Mouse (Mus musculus): ENCODE measurements at regions not wholly inside any gene's neighbourhood (a gene's known extent, or its start where the extent isn't known, plus 50 kb on each side); places are given as distances from the start of the nearest gene placed in this dataset.
"Not testable (repeated sequence)": the region's sequence is repeated elsewhere in the genome, so short reads cannot be mapped to it uniquely, and the experiment has no call there.

DNA sequence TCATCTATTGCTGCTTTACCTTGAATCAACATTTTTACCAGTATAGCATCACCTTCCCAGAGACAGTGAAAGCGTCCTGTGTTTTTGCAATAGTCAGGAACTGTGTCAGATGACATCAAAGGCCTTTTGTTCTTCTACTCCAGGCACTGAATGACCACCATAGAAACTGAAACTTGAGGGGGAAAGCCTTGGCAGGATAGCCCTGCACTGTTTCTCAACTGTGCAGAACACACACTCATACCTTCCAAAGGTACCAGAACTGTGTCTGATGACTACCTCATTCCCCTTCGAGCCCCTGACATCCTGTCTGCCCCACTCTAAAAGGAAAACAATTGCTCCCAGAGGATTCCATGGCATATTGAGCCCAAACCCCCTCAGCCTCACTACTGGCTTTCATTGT lies 134.3 kb downstream of the Tomm20 start:
- DNase-seq (ENCODE audit: low spot score in 2 of 2), result not testable (repeated sequence)

DNA sequence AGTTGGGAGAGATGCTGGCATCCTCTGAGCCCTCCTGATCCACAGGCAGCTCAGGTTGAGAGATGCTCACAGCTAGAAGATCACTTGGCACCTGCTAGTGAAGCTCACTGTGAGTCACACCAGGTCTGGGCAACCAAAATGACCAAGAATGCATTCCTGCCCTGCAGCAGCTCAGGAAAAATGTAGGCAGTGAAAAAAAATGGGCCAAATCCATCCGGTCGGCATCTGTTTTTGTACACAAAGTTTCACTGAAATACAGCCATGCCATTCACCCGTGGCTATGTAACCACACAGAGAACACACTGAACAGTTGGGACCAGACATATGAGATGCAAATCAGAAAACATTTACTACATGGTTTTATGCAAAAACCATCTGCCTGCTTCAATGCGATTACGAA lies 135.1 kb downstream of the Tomm20 start:
- no peak for DNase-seq (ENCODE audit: low spot score in 2 of 2)

- no peak for DNase-seq (ENCODE audit: low spot score in 2 of 2)
Measured at GRCm38 (mm10) chr8:126809321-126809720, 136.3 kb downstream of the Tomm20 start.

DNA sequence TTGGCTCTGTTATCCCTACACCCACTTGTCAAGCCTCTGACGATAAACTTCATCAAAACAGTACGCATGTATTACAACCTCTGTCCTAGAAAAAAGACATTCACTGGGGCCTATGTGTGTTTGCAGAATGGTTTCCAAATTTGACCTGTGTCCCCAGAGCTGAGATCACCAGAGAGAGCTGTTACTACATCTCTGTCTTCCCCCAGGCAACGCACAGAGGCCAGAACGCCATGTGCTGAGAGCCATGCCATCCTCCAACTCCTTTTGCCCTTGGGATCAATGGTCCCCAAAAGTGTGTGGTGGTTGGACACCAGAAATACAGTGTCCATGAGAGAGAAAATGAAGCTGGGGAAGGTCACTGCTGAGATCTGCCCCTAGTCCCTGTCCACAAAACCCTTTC lies 137.1 kb downstream of the Tomm20 start:
- no peak for DNase-seq (ENCODE audit: low spot score in 2 of 2)

GRCm38 (mm10) chr8:126807171-126807768 lies 138.4 kb downstream of the Tomm20 start:
- no peak for DNase-seq (ENCODE audit: low spot score in 2 of 2)

- no peak for DNase-seq (ENCODE audit: low spot score in 2 of 2)
Measured at GRCm38 (mm10) chr8:126806591-126806990, 139.1 kb downstream of the Tomm20 start.

GRCm38 (mm10) chr8:126806181-126806560 lies 139.5 kb downstream of the Tomm20 start:
- DNase-seq (ENCODE audit: low spot score in 2 of 2), result no peak

DNA sequence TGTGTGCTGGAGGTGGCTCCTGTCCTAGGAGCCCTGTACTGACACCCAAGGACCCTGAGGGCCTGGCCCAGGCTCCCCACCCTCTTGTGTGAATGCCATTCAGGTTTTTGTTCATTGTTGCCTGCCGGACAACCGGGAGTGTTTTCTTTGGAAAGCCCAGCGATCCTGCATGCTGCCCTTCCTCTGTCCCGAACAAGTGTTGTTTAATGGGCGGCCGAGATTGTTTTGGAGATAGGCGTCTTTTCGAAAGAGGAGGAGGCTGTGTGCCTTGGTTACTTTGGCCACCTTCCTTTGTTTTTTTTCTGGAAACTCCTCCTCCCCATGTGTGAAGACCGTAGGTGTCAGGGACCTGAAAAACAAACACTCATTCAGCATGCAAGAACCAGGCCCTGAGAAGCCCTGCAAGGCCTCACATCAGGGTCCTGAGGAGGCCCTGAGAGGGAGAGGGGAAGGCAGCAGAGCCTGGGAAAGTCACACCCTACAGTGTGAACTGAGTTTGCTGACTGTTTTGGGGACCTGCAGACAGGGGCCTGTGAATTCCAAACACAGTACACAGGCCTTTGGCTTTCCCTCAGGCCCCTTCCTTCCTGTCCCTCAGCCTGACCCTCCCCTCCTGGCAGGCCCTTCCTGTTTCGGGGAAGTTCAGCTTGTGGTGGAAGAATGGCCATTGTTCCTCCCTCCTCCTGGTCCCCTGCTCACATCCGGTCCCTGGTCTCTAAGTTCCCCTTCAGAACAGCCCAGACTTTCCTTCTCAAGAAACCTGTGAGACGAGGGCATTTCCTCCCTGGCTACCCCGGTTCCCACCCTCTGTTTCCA lies 140.1 kb downstream of the Tomm20 start:
- DNase-seq (ENCODE audit: low spot score in 2 of 2), result no peak

- DNase-seq (ENCODE audit: low spot score in 2 of 2), result no peak
Measured at GRCm38 (mm10) chr8:126804115-126804514, 141.5 kb downstream of the Tomm20 start.

DNA sequence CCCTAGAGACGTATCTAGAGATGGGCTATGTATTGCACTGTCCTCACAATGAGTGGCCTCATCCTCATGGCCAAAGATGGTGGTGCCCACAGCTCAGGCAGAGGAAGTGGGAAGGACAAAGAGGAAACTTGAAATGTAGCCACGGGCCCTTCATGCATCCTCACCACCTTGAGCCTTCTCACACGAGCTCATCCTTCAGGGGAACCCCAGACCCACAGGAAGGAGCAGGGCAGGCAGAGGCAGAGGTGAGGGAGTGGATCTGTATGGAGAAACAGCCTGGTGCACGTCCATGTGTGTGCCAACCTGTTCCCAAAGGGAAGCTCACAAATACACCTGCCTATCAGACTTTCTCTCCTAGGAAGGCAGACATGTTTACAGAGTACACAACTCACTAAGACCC lies 143.0 kb downstream of the Tomm20 start:
- no peak for DNase-seq (ENCODE audit: low spot score in 2 of 2)

DNA sequence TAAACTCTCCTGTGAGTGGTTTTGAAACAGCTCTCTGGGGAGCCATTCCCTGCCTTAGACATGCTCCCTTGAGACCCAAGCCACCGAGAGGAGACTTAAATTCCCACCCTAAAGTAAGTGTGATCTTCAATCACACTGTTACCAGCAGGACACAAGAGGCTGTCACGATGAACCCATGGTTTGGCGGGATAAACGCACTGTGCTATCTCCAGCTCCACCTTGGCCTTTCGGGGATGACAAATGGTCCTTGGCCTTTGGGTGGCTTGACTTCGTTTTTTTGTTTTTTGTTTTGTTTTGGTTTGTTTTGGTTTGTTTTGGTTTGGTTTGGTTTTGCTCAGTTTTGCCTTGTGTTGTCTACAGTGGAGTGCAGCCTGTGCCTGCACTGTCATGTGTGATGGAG lies 144.7 kb downstream of the Tomm20 start:
- no peak for DNase-seq (ENCODE audit: low spot score in 2 of 2)

GRCm38 (mm10) chr8:126797571-126798334 lies 147.9 kb downstream of the Tomm20 start:
- no peak for DNase-seq (ENCODE audit: low spot score in 2 of 2)

DNA sequence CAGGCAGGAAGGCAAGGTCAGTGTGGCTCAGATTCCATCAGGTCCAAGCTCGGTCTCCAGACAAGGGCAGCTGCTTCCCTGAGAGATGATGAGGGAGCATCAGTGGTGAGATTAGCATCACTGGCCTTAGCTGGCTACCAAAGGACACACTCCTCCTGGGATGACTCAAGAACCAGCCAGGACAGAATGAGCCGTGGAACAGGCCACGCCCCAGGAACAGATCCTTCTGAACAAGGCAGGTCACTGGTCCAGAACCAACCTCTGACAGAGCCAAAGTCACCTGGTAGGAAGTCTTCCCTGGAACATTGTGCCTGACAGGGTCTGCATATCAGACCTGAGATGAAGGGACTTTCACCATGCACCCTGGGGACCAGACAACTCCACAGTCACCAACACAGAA lies 152.0 kb downstream of the Tomm20 start:
- DNase-seq (ENCODE audit: low spot score in 2 of 2), result no peak

DNA sequence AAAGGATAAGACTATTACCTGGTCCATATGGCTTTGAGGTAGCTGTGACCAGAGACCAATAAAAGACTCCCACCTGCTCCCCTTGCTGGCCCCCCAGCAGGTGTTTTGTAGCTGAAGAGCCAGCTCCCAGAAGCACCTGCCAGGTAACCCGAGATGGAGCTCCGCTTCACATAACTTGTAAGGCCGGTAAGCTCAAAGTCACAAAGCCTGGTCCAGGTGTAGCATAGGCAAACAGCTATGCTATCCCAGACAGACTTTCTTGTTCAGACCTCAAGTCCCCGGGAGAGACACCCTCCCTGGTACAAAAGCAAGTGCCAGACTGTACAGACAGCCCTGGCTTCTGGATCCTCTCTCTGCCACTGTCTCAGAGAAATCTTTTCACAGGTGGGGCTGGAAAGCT lies 154.6 kb downstream of the Tomm20 start:
- no peak for DNase-seq (ENCODE audit: low spot score in 2 of 2)

- DNase-seq (ENCODE audit: low spot score in 2 of 2), result no peak
Measured at GRCm38 (mm10) chr8:126790214-126790613, 155.4 kb downstream of the Tomm20 start.

DNA sequence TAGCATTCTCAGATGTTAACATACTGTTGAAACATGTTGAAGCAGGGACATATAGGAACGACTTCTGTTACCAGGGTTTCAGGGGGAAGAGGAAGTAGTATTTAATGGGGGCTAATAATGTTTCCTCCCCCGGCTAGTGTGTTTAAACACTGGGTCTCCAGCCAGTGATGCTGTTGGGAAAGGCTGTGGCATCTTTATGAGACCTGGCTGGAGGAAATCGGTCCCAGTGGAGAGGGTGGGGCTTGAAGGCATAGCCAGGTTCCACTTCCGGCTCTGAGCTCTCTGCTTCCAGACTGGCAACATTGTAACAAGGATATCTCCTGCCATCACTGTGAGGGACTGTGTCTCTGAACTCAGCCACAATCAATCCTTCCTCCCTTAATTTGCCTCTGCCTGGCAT lies 156.6 kb downstream of the Tomm20 start:
- DNase-seq (ENCODE audit: low spot score in 2 of 2), result no peak

GRCm38 (mm10) chr8:126788669-126789068 lies 157.0 kb downstream of the Tomm20 start:
- no peak for DNase-seq (ENCODE audit: low spot score in 2 of 2)

- DNase-seq (ENCODE audit: low spot score in 2 of 2), result no peak
Measured at GRCm38 (mm10) chr8:126787398-126787797, 158.2 kb downstream of the Tomm20 start.

GRCm38 (mm10) chr8:126785211-126785610 lies 160.4 kb downstream of the Tomm20 start:
- DNase-seq (ENCODE audit: low spot score in 2 of 2), result no peak

- no peak for DNase-seq (ENCODE audit: low spot score in 2 of 2)
Measured at GRCm38 (mm10) chr8:126784604-126785003, 161.0 kb downstream of the Tomm20 start.

GRCm38 (mm10) chr8:126783703-126784440 lies 161.8 kb downstream of the Tomm20 start:
- no peak for DNase-seq (ENCODE audit: low spot score in 2 of 2)

DNA sequence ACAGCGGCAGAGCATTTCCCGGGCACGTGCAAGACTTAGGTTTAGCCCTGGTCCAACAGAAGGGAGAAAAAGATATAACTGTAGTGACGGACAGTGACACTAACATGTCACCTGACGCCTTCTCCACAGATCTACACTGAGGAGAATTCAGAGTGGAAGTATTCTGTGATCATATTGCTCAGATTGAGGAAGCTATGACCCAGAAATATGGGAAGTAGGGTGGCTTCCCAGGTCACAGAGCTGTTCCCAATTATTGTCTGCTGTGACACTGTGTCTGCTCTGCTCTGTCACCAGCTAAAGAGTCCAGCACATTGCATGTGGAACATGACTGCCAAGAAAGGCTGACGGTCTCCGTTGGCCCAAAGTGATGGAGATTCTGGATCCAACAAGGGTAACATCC lies 167.0 kb downstream of the Tomm20 start:
- DNase-seq (ENCODE audit: low spot score in 2 of 2), result no peak

Measured in layer of hippocampus, postnatal 10 days (tissue).